Mouse (Mus musculus) lung, embryonic 15.5 days (tissue): ENCODE data around the gene Amt. TPM values are rescaled to one million over a fixed set of nuclear protein-coding genes. Genes with fewer than 3 reads are reported as not detected.
A peak's percentile ranks its signal among the peaks of the same experiment; 100 is the strongest.
"Not testable (repeated sequence)": the region's sequence is repeated elsewhere in the genome, so short reads cannot be mapped to it uniquely, and the experiment has no call there.

Experiments
- ATAC-seq: fragments of 200-750 bp; cut with Nextera tagmentation; 2 replicates; pipeline ENCODE4 v1.8.0; 2017; ENCODE audit warnings: moderate number of reproducible peaks, borderline replicate concordance; ENCODE audit not compliant: low FRiP score, low TSS enrichment; ENCODE audit errors: extremely low read depth
- H3K27ac ChIP-seq: fragments of 300-500 bp; sonication (generic); 2 replicates; pipeline ENCODE4 v1.5.1; 2015; ENCODE audit warnings: moderate library complexity, mild to moderate bottlenecking, inconsistent platforms
- H3K27me3 ChIP-seq: fragments of 300-500 bp; sonication (generic); 2 replicates; pipeline ENCODE4 v1.6.1; 2015; ENCODE audit warnings: inconsistent platforms
- H3K36me3 ChIP-seq: fragments of 300-500 bp; sonication (generic); 2 replicates; pipeline ENCODE4 v1.6.1; 2015; ENCODE audit warnings: inconsistent platforms
- H3K4me1 ChIP-seq: fragments of 300-500 bp; sonication (generic); 2 replicates; pipeline ENCODE4 v1.6.1; 2015; ENCODE audit warnings: inconsistent platforms
- H3K4me2 ChIP-seq: fragments of 300-500 bp; sonication (generic); 2 replicates; pipeline ENCODE4 v1.6.1; 2015; ENCODE audit warnings: inconsistent platforms, mild to moderate bottlenecking, moderate library complexity
- H3K4me3 ChIP-seq: fragments of 300-500 bp; sonication (generic); 2 replicates; pipeline ENCODE4 v1.5.1; 2015; ENCODE audit warnings: mild to moderate bottlenecking, inconsistent platforms
- H3K9ac ChIP-seq: fragments of 300-500 bp; sonication (generic); 2 replicates; pipeline ENCODE4 v1.6.1; 2015; ENCODE audit warnings: inconsistent platforms
- H3K9me3 ChIP-seq: fragments of 300-500 bp; sonication (generic); 2 replicates; pipeline ENCODE4 v1.6.1; 2016; ENCODE audit warnings: inconsistent platforms
- WGBS: fragments of 180-500 bp; shearing (Covaris S2); methylation state at CpG from one replicate; pipeline ENCODE4 v1.1.7; 2015; 5-methylcytosine and 5-hydroxymethylcytosine counted together
- polyA plus RNA-seq: library from polyadenylated mRNA; unstranded; fragments of >200 nt; fragmentation: Nextera tagmentation; extraction: Ambion mirVana; gene quantifications from 2 replicates; pipeline ENCODE4 v1.2.1, GENCODE M21; 2015

The Amt gene
- polyA plus RNA-seq, 1 experiment from 2014 or later, result 19.7 TPM

GRCm38 (mm10) chr9:108308141-108308540, 11.5 kb downstream of the Amt start:
- Histone ChIP-seq H3K27me3 (no peaks in the 10 kb centered on the region), H3K4me1 (peaks cover 44% of the 10 kb centered on the region), H3K4me3 (peak overlapping the region; percentile 98), H3K36me3 (0 out of 2 replicates have a peak, but pooled peaks cover 7% of the 10 kb centered on the region), H3K9ac (peak overlapping the region; percentile 50), H3K4me2 (peak overlapping the region; percentile 74), H3K27ac (no peak overlapping the region), H3K9me3 (no peaks in the 10 kb centered on the region)
- 41% methylated on average over 2 of the region's 2 CpGs for WGBS
- no peak for ATAC-seq

GRCm38 (mm10) chr9:108317572-108317971, 20.9 kb downstream of the Amt start:
- Histone ChIP-seq H3K9me3 (no peaks in the 10 kb centered on the region), H3K9ac (no peak overlapping the region), H3K27ac (no peak overlapping the region), H3K4me2 (no peak overlapping the region), H3K27me3 (no peaks in the 10 kb centered on the region), H3K36me3 (peaks cover 38% of the 10 kb centered on the region), H3K4me1 (no peaks in the 10 kb centered on the region), H3K4me3 (no peak overlapping the region)
- WGBS, result 94% methylated on average over 3 of the region's 3 CpGs
- no peak for ATAC-seq

- peaks cover 38% of the 10 kb centered on the region for H3K36me3 ChIP-seq
- 86% methylated on average over 2 of the region's 2 CpGs for WGBS
- ATAC-seq, result no peak
- H3K27me3 ChIP-seq, result no peaks in the 10 kb centered on the region
- H3K4me3 ChIP-seq, result no peak overlapping the region
- no peak overlapping the region for H3K27ac ChIP-seq
- H3K4me1 ChIP-seq, result no peaks in the 10 kb centered on the region
- H3K9ac ChIP-seq, result no peak overlapping the region
- no peaks in the 10 kb centered on the region for H3K9me3 ChIP-seq
- no peak overlapping the region for H3K4me2 ChIP-seq
These were observed 21.8 kb downstream of the Amt start for GRCm38 (mm10) chr9:108318462-108318861.

- H3K27ac ChIP-seq, H3K9me3 ChIP-seq, ATAC-seq, H3K27me3 ChIP-seq, H3K4me3 ChIP-seq, H3K4me1 ChIP-seq, H3K9ac ChIP-seq, H3K4me2 ChIP-seq: not testable (repeated sequence)
- peaks cover 31% of the 10 kb centered on the region for H3K36me3 ChIP-seq
- 86% methylated on average over 7 of the region's 7 CpGs for WGBS
These were observed 25.4 kb downstream of the Amt start for GRCm38 (mm10) chr9:108322054-108322453.

- peaks cover 50% of the 10 kb centered on the region for H3K36me3 ChIP-seq
- H3K4me3 ChIP-seq, result no peak overlapping the region
- no peak overlapping the region for H3K27ac ChIP-seq
- H3K9ac ChIP-seq, result no peak overlapping the region
- ATAC-seq, result no peak
- no peaks in the 10 kb centered on the region for H3K4me1 ChIP-seq
- no peak overlapping the region for H3K4me2 ChIP-seq
- no peaks in the 10 kb centered on the region for H3K27me3 ChIP-seq
- WGBS, result 87% methylated on average over 1 of the region's 1 CpGs
- no peaks in the 10 kb centered on the region for H3K9me3 ChIP-seq
These were observed 28.1 kb downstream of the Amt start for GRCm38 (mm10) chr9:108324784-108325183.

GRCm38 (mm10) chr9:108325811-108326210, 29.2 kb downstream of the Amt start:
- Histone ChIP-seq H3K4me3 (no peak overlapping the region), H3K27ac (no peak overlapping the region), H3K4me2 (no peak overlapping the region), H3K9me3 (no peaks in the 10 kb centered on the region), H3K9ac (no peak overlapping the region), H3K4me1 (no peaks in the 10 kb centered on the region), H3K36me3 (peaks cover 55% of the 10 kb centered on the region), H3K27me3 (no peaks in the 10 kb centered on the region)
- 100% methylated on average over 2 of the region's 2 CpGs for WGBS
- ATAC-seq, result no peak

GRCm38 (mm10) chr9:108337848-108338550, 41.3 kb downstream of the Amt start:
- Histone ChIP-seq H3K27me3 (no peaks in the 10 kb centered on the region), H3K9me3 (no peaks in the 10 kb centered on the region), H3K4me2 (peak overlapping the region; percentile 79), H3K27ac (peak overlapping the region; percentile 94), H3K4me1 (peaks cover 37% of the 10 kb centered on the region), H3K9ac (no peak overlapping the region), H3K36me3 (peaks cover 38% of the 10 kb centered on the region), H3K4me3 (peak overlapping the region; percentile 57; the same call in 1 of the 2 replicates)
- ATAC-seq, result no peak
- 65% methylated on average over 10 of the region's 10 CpGs for WGBS

- no peak for ATAC-seq
- Histone ChIP-seq H3K4me1 (peaks cover 37% of the 10 kb centered on the region), H3K36me3 (peaks cover 33% of the 10 kb centered on the region), H3K9me3 (no peaks in the 10 kb centered on the region), H3K4me3 (peak overlapping the region; percentile 57), H3K4me2 (peak overlapping the region; percentile 79), H3K27me3 (no peaks in the 10 kb centered on the region), H3K9ac (0 out of 2 replicates have a peak overlapping the region, but pooled peaks have one; percentile 28), H3K27ac (peak overlapping the region; percentile 94)
- 29% methylated on average over 6 of the region's 6 CpGs for WGBS
These were observed 41.9 kb downstream of the Amt start for GRCm38 (mm10) chr9:108338551-108338885.

GRCm38 (mm10) chr9:108338886-108339781, 42.5 kb downstream of the Amt start, which contains the start of gene Gpx1:
Gene Gpx1 (plus strand): TSS chr9:108338903.
- H3K4me1 ChIP-seq, result peaks cover 37% of the 10 kb centered on the region
- peak within 1 kb of the TSS; percentile 79 for H3K4me2 ChIP-seq
- H3K36me3 ChIP-seq, result peaks cover 27% of the 10 kb centered on the region
- H3K9me3 ChIP-seq, result no peaks in the 10 kb centered on the region
- H3K9ac ChIP-seq, result peak within 1 kb of the TSS; percentile 72
- peak within 1 kb of the TSS; percentile 94 for H3K27ac ChIP-seq
- H3K4me3 ChIP-seq, result peak within 1 kb of the TSS; percentile 57
- WGBS, result under 1% methylated on average over 49 of the region's 49 CpGs
- peak; percentile 96 for ATAC-seq
- no peaks in the 10 kb centered on the region for H3K27me3 ChIP-seq

- peak overlapping the region; percentile 94 for H3K27ac ChIP-seq
- H3K4me3 ChIP-seq, result peak overlapping the region; percentile 57
- peak overlapping the region; percentile 79 for H3K4me2 ChIP-seq
- H3K9ac ChIP-seq, result peak overlapping the region; percentile 72
- H3K4me1 ChIP-seq, result peaks cover 37% of the 10 kb centered on the region
- H3K36me3 ChIP-seq, result peaks cover 20% of the 10 kb centered on the region
- no peaks in the 10 kb centered on the region for H3K27me3 ChIP-seq
- no peaks in the 10 kb centered on the region for H3K9me3 ChIP-seq
- 8% methylated on average over 20 of the region's 20 CpGs for WGBS
- no peak for ATAC-seq
These were observed 43.2 kb downstream of the Amt start for GRCm38 (mm10) chr9:108339886-108340257.

GRCm38 (mm10) chr9:108340258-108341138, 43.8 kb downstream of the Amt start:
- peak overlapping the region; percentile 79 for H3K4me2 ChIP-seq
- H3K27ac ChIP-seq, result 0 out of 2 replicates have a peak overlapping the region, but pooled peaks have one; percentile 30
- H3K9ac ChIP-seq, result peak overlapping the region; percentile 72
- no peaks in the 10 kb centered on the region for H3K9me3 ChIP-seq
- peaks cover 37% of the 10 kb centered on the region for H3K4me1 ChIP-seq
- H3K36me3 ChIP-seq, result peaks cover 13% of the 10 kb centered on the region
- ATAC-seq, result no peak
- WGBS, result 40% methylated on average over 10 of the region's 10 CpGs
- no peaks in the 10 kb centered on the region for H3K27me3 ChIP-seq
- H3K4me3 ChIP-seq, result peak overlapping the region; percentile 57
